Mouse (Mus musculus): Measurements from ENCODE around the gene Cilp2. TPM values are rescaled to one million over a fixed set of nuclear protein-coding genes. Genes with fewer than 3 reads are reported as not detected.

Cilp2 gene
- polyA plus RNA-seq, 1 experiment from 2014 or later = 4.0 TPM

- H3K4me3 ChIP-seq = no peak overlapping the region
- H3K4me1 ChIP-seq = no peaks in the 10 kb centered on the region
- 80% methylated on average over 5 of the region's 5 CpGs for WGBS
- H3K9ac ChIP-seq (replicated peaks) = no peak overlapping the region
- no peak overlapping the region for H3K4me2 ChIP-seq (replicated peaks)
- H3K9me3 ChIP-seq = no peaks in the 10 kb centered on the region
- no peak for ATAC-seq (replicated peaks)
- H3K27ac ChIP-seq (replicated peaks) = no peak overlapping the region
- H3K27me3 ChIP-seq = no peaks in the 10 kb centered on the region
- peaks cover under 1% of the 10 kb centered on the region; the same call in 1 of the 2 replicates for H3K36me3 ChIP-seq
These were observed 23.3 kb downstream of the Cilp2 start for GRCm38 (mm10) chr8:69864180-69864579.

- Histone ChIP-seq H3K4me3 (no peak overlapping the region), H3K27me3 (no peaks in the 10 kb centered on the region), H3K9me3 (no peaks in the 10 kb centered on the region), H3K36me3 (peaks cover 3% of the 10 kb centered on the region; the same call in 1 of the 2 replicates), H3K27ac (replicated peaks) (no peak overlapping the region), H3K4me2 (replicated peaks) (no peak overlapping the region), H3K4me1 (no peaks in the 10 kb centered on the region), H3K9ac (replicated peaks) (no peak overlapping the region)
- 87% methylated on average over 5 of the region's 5 CpGs for WGBS
- ATAC-seq (replicated peaks) = no peak
These were observed 24.0 kb downstream of the Cilp2 start for GRCm38 (mm10) chr8:69863387-69864020.

GRCm38 (mm10) chr8:69861251-69861650 lies 26.2 kb downstream of the Cilp2 start:
- no peaks in the 10 kb centered on the region for H3K9me3 ChIP-seq
- no peak overlapping the region for H3K27ac ChIP-seq (replicated peaks)
- no peaks in the 10 kb centered on the region for H3K4me1 ChIP-seq
- no peak for ATAC-seq (replicated peaks)
- no peaks in the 10 kb centered on the region for H3K27me3 ChIP-seq
- peaks cover 3% of the 10 kb centered on the region; the same call in 1 of the 2 replicates for H3K36me3 ChIP-seq
- H3K4me3 ChIP-seq = no peak overlapping the region
- H3K9ac ChIP-seq (replicated peaks) = no peak overlapping the region
- 79% methylated on average over 2 of the region's 2 CpGs for WGBS
- H3K4me2 ChIP-seq (replicated peaks) = no peak overlapping the region

- ATAC-seq (replicated peaks) = no peak
- Histone ChIP-seq H3K27me3 (no peaks in the 10 kb centered on the region), H3K4me3 (no peak overlapping the region), H3K4me1 (no peaks in the 10 kb centered on the region), H3K9ac (replicated peaks) (no peak overlapping the region), H3K9me3 (no peaks in the 10 kb centered on the region), H3K27ac (replicated peaks) (no peak overlapping the region), H3K4me2 (replicated peaks) (no peak overlapping the region), H3K36me3 (peaks cover 3% of the 10 kb centered on the region; the same call in 1 of the 2 replicates)
- 55% methylated on average over 4 of the region's 4 CpGs for WGBS
These were observed 26.7 kb downstream of the Cilp2 start for GRCm38 (mm10) chr8:69860807-69861206.

- Histone ChIP-seq H3K36me3 (no peaks in the 10 kb centered on the region), H3K9me3 (no peaks in the 10 kb centered on the region), H3K4me1 (no peaks in the 10 kb centered on the region), H3K27me3 (no peaks in the 10 kb centered on the region), H3K27ac (replicated peaks) (no peak overlapping the region), H3K4me3 (no peak overlapping the region), H3K4me2 (replicated peaks) (no peak overlapping the region), H3K9ac (replicated peaks) (no peak overlapping the region)
- no peak for ATAC-seq (replicated peaks)
- WGBS = 95% methylated on average over 10 of the region's 10 CpGs
These were observed 33.6 kb downstream of the Cilp2 start for GRCm38 (mm10) chr8:69853869-69854268.

- no peak overlapping the region for H3K4me3 ChIP-seq
- 86% methylated on average over 7 of the region's 7 CpGs for WGBS
- H3K9ac ChIP-seq (replicated peaks) = no peak overlapping the region
- no peaks in the 10 kb centered on the region for H3K9me3 ChIP-seq
- no peaks in the 10 kb centered on the region for H3K36me3 ChIP-seq
- H3K27ac ChIP-seq (replicated peaks) = no peak overlapping the region
- no peaks in the 10 kb centered on the region for H3K27me3 ChIP-seq
- no peak overlapping the region for H3K4me2 ChIP-seq (replicated peaks)
- H3K4me1 ChIP-seq = no peaks in the 10 kb centered on the region
- ATAC-seq (replicated peaks) = no peak
These were observed 36.5 kb downstream of the Cilp2 start for GRCm38 (mm10) chr8:69850926-69851506.

- Histone ChIP-seq H3K36me3 (no peaks in the 10 kb centered on the region), H3K4me3 (no peak overlapping the region), H3K27ac (replicated peaks) (no peak overlapping the region), H3K9ac (replicated peaks) (no peak overlapping the region), H3K9me3 (no peaks in the 10 kb centered on the region), H3K4me2 (replicated peaks) (no peak overlapping the region), H3K27me3 (no peaks in the 10 kb centered on the region), H3K4me1 (no peaks in the 10 kb centered on the region)
- ATAC-seq (replicated peaks) = no peak
- WGBS = 48% methylated on average over 3 of the region's 3 CpGs
These were observed 37.6 kb downstream of the Cilp2 start for GRCm38 (mm10) chr8:69849899-69850298.

GRCm38 (mm10) chr8:69848951-69849350 lies 38.5 kb downstream of the Cilp2 start:
- H3K9me3 ChIP-seq = no peaks in the 10 kb centered on the region
- no peak overlapping the region for H3K9ac ChIP-seq (replicated peaks)
- no peak overlapping the region for H3K4me3 ChIP-seq
- H3K4me2 ChIP-seq (replicated peaks) = no peak overlapping the region
- 91% methylated on average over 8 of the region's 8 CpGs for WGBS
- no peaks in the 10 kb centered on the region for H3K36me3 ChIP-seq
- H3K27ac ChIP-seq (replicated peaks) = no peak overlapping the region
- H3K27me3 ChIP-seq = no peaks in the 10 kb centered on the region
- ATAC-seq (replicated peaks) = no peak
- H3K4me1 ChIP-seq = no peaks in the 10 kb centered on the region

- no peaks in the 10 kb centered on the region for H3K36me3 ChIP-seq
- no peak overlapping the region for H3K9ac ChIP-seq (replicated peaks)
- ATAC-seq (replicated peaks) = no peak
- no peaks in the 10 kb centered on the region for H3K9me3 ChIP-seq
- no peak overlapping the region for H3K27ac ChIP-seq (replicated peaks)
- H3K27me3 ChIP-seq = no peaks in the 10 kb centered on the region
- H3K4me1 ChIP-seq = no peaks in the 10 kb centered on the region
- WGBS = 72% methylated on average over 3 of the region's 3 CpGs
- H3K4me3 ChIP-seq = no peak overlapping the region
- no peak overlapping the region for H3K4me2 ChIP-seq (replicated peaks)
These were observed 40.1 kb downstream of the Cilp2 start for GRCm38 (mm10) chr8:69847167-69848065.

- no peak for ATAC-seq (replicated peaks)
- no peak overlapping the region for H3K4me2 ChIP-seq (replicated peaks)
- H3K27me3 ChIP-seq = no peaks in the 10 kb centered on the region
- H3K36me3 ChIP-seq = no peaks in the 10 kb centered on the region
- no peaks in the 10 kb centered on the region for H3K9me3 ChIP-seq
- no peak overlapping the region for H3K4me3 ChIP-seq
- peaks cover 15% of the 10 kb centered on the region for H3K4me1 ChIP-seq
- H3K27ac ChIP-seq (replicated peaks) = no peak overlapping the region
- 90% methylated on average over 8 of the region's 8 CpGs for WGBS
- no peak overlapping the region for H3K9ac ChIP-seq (replicated peaks)
These were observed 50.3 kb downstream of the Cilp2 start for GRCm38 (mm10) chr8:69837057-69837682.

- H3K4me2 ChIP-seq (replicated peaks) = peak within 1 kb of the TSS; percentile 86
- H3K4me1 ChIP-seq = peaks cover 22% of the 10 kb centered on the region
- H3K4me3 ChIP-seq = peak within 1 kb of the TSS; percentile 74
- H3K27ac ChIP-seq (replicated peaks) = peak within 1 kb of the TSS; percentile 90
- peaks cover 10% of the 10 kb centered on the region; the same call in 1 of the 2 replicates for H3K36me3 ChIP-seq
- H3K9me3 ChIP-seq = no peaks in the 10 kb centered on the region
- peak within 1 kb of the TSS; percentile 78 for H3K9ac ChIP-seq (replicated peaks)
- peak; percentile 99 for ATAC-seq (replicated peaks)
- WGBS = under 1% methylated on average over 38 of the region's 38 CpGs
- no peaks in the 10 kb centered on the region for H3K27me3 ChIP-seq
These were observed 55.1 kb downstream of the Cilp2 start, which contains the start of gene Pbx4 for GRCm38 (mm10) chr8:69832298-69832853. Gene Pbx4, plus strand, starts transcription at chr8:69832491.
